Mouse (Mus musculus) left cerebral cortex, adult 8-10 months (tissue): ENCODE measurements around the gene Gm20431. TPM values are rescaled to one million over a fixed set of nuclear protein-coding genes. Genes with fewer than 3 reads are reported as not detected.
"Not testable (repeated sequence)": the region's sequence is repeated elsewhere in the genome, so short reads cannot be mapped to it uniquely, and the experiment has no call there.

Experiments used
- DNase-seq, 2 experiments: peaks; one replicate each; pipeline ENCODE4 v3.0.0; 2022; ENCODE audit warnings: low spot score in 2 of 2
- total RNA-seq, 4 experiments: library from RNA; stranded (reverse); gene quantifications; 2 replicates each; pipeline ENCODE4 v1.2.4; 2022

Gene Gm20431
- total RNA-seq, 4 experiments from 2014 or later: 26.0 to 42.5 (median 32.6) TPM

- DNase-seq: peak in 1 of 2 experiments; percentile 63
Observed at GRCm38 (mm10) chr2:167659847-167660610, 1.3 kb downstream of the Gm20431 start.

GRCm38 (mm10) chr2:167659177-167659846 is 2.0 kb downstream of the Gm20431 start:
- no peak for DNase-seq

- no peak for DNase-seq
Observed at GRCm38 (mm10) chr2:167658712-167659111, 2.6 kb downstream of the Gm20431 start.

- no peak for DNase-seq
Observed at GRCm38 (mm10) chr2:167657973-167658372, 3.3 kb downstream of the Gm20431 start.

GRCm38 (mm10) chr2:167656629-167657478 is 4.4 kb downstream of the Gm20431 start:
- DNase-seq: no peak

GRCm38 (mm10) chr2:167654911-167655600 is 6.2 kb downstream of the Gm20431 start:
- no peak for DNase-seq

- DNase-seq: no peak
Observed at GRCm38 (mm10) chr2:167652694-167653093, 8.6 kb downstream of the Gm20431 start.

- DNase-seq: peak in 1 of 2 experiments; percentile 58
Observed at GRCm38 (mm10) chr2:167651622-167652021, 9.7 kb downstream of the Gm20431 start.

- no peak for DNase-seq
Observed at GRCm38 (mm10) chr2:167649290-167650032, 11.8 kb downstream of the Gm20431 start.

- no peak for DNase-seq
Observed at GRCm38 (mm10) chr2:167646411-167646810, 14.9 kb downstream of the Gm20431 start.

GRCm38 (mm10) chr2:167643356-167644052 is 17.8 kb downstream of the Gm20431 start:
- DNase-seq: not testable (repeated sequence)

- DNase-seq: no peak
Observed at GRCm38 (mm10) chr2:167642164-167642563, 19.1 kb downstream of the Gm20431 start.

GRCm38 (mm10) chr2:167641337-167641736 is 20.0 kb downstream of the Gm20431 start:
- no peak for DNase-seq

GRCm38 (mm10) chr2:167640279-167640678 is 21.0 kb downstream of the Gm20431 start:
- DNase-seq: no peak

GRCm38 (mm10) chr2:167634865-167635512 is 26.3 kb downstream of the Gm20431 start:
- no peak for DNase-seq

- peak; percentile 84 to 99 for DNase-seq
Observed at GRCm38 (mm10) chr2:167634338-167634770, 26.9 kb downstream of the Gm20431 start.

GRCm38 (mm10) chr2:167633537-167633872 is 27.8 kb downstream of the Gm20431 start:
- no peak for DNase-seq

- DNase-seq: no peak
Observed at GRCm38 (mm10) chr2:167632731-167633536, 28.4 kb downstream of the Gm20431 start.
